8 mouse cellular contexts compared by ENCODE assay signal in the genomic region with DNA sequence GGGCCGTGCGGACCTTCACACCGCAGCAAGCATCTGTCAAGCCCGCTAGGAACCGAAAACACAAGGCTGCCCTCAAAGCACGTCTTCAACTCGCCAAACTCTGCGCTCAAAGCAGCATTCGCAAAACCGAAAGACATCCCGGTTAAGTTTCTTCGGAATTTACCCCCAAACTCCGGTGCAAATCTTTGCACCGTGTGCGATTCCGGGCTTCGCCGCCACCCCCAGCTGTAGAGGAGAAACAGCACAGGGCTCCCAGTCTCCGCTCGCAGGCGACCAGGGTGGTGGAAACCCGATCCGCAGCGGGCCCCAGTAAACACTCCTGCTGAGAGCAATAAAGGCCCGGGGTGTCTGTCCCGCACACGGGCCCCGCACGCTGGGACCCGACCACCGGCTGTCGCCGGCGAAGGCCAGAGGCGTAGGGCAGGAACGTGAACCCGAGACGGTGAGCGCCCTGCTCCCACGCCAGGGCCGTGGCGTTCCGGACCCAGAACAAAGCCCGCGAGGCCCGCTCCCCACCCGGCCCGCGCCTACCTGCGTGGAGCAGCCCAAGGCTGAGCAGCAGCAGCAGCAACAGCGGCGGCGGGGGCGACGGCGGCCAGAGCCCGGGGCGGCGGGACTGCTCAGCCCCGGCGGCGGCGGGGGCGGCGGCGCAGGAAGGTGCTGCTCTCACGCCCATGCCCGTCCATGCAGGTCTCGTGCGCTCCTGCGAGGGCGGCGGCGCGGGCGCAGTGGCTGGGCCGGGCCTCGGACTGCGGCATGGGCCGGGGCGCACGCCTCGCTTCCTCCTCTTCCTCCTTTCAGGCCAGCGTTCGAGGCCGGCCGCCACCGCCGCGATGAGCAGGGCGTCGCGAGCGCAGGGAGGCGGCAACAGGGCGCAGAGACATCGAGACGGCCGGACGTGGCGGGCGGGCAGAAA. TPM values are rescaled to one million over a fixed set of nuclear protein-coding genes. Genes with fewer than 3 reads are reported as not detected.
DNase-seq lines count a peak whose midpoint lies in the region; ATAC-seq and TF ChIP-seq lines count a peak whose summit lies in the region.

No protein-coding gene starts in this region.

- H3K9me3 ChIP-seq in liver, embryonic 11.5 days (ENCODE audit: control insufficient read depth, low read length), result no peaks in the 10 kb centered on the region
- H3K9me3 ChIP-seq in neural tube, embryonic 12.5 days, result no peaks in the 10 kb centered on the region

- peak overlapping the region; percentile 65 for H3K9ac ChIP-seq in liver, embryonic 11.5 days (ENCODE audit: low read depth, low read length)
- H3K9ac ChIP-seq in neural tube, embryonic 12.5 days, result peak overlapping the region; percentile 99

- TF ChIP-seq CTCF in bone marrow macrophage, adult 2 months (IDR thresholded peaks at IDR 0.05; ENCODE audit: low read depth, low read length), result no peak

- no peak for TF ChIP-seq POLR2A in bone marrow macrophage, adult 2 months (IDR thresholded peaks at IDR 0.05; ENCODE audit: borderline replicate concordance, low read depth, low read length)

- peak overlapping the region; percentile 61 for H3K4me2 ChIP-seq in liver, embryonic 11.5 days
- H3K4me2 ChIP-seq in neural tube, embryonic 12.5 days (replicated peaks), result peak overlapping the region; percentile 75

- peaks cover 62% of the 10 kb centered on the region for H3K27me3 ChIP-seq in liver, embryonic 11.5 days (replicated peaks; ENCODE audit: control insufficient read depth, insufficient read depth, low read length)
- no peaks in the 10 kb centered on the region for H3K27me3 ChIP-seq in neural tube, embryonic 12.5 days (replicated peaks)

- DNase-seq in spleen, adult 18-20 months, result peak; percentile 39 to 60
- DNase-seq in spleen, postnatal 14 days (ENCODE audit: low spot score in 2 of 2), result no peak
- peak; percentile 43 for DNase-seq in forelimb bud, embryonic 11.5 days (ENCODE audit: low read depth, low spot score)
- DNase-seq in induced T-regulatory cell, adult 2 months (ENCODE audit: low read depth), result peak; percentile 61
- DNase-seq in liver, embryonic 11.5 days (ENCODE audit: low spot score), result peak; percentile 63
- peak; percentile 42 for DNase-seq in urinary bladder, postnatal 25 days (ENCODE audit: low spot score)

- peak; percentile 59 for ATAC-seq in liver, embryonic 11.5 days (replicated peaks; ENCODE audit: low FRiP score)
- ATAC-seq in neural tube, embryonic 12.5 days (ENCODE audit: low FRiP score, low read depth), result peak; percentile 27

- peaks cover 2% of the 10 kb centered on the region; the same call in 1 of the 2 replicates for H3K36me3 ChIP-seq in liver, embryonic 11.5 days (ENCODE audit: control insufficient read depth, insufficient read depth, low read length)
- H3K36me3 ChIP-seq in neural tube, embryonic 12.5 days, result peaks cover 3% of the 10 kb centered on the region

- peak overlapping the region; percentile 77 for H3K4me3 ChIP-seq in bone marrow macrophage, adult 2 months (ENCODE audit: insufficient read depth, low read length)
- peak overlapping the region; percentile 68 for H3K4me3 ChIP-seq in liver, embryonic 11.5 days (ENCODE audit: low read depth, low read length)
- peak overlapping the region; percentile 99 for H3K4me3 ChIP-seq in neural tube, embryonic 12.5 days

- H3K27ac ChIP-seq in bone marrow macrophage, adult 2 months (ENCODE audit: insufficient read depth, low read depth, low read length), result peak overlapping the region; percentile 73
- no peak overlapping the region; the same call in 1 of the 2 replicates for H3K27ac ChIP-seq in liver, embryonic 11.5 days (ENCODE audit: low read depth, low read length)
- H3K27ac ChIP-seq in neural tube, embryonic 12.5 days, result peak overlapping the region; percentile 96

- 1% methylated on average over 92 of the region's 102 CpGs for WGBS in liver, embryonic 11.5 days
- WGBS in neural tube, embryonic 12.5 days, result under 1% methylated on average over 102 of the region's 102 CpGs

- H3K4me1 ChIP-seq in bone marrow macrophage, adult 2 months (ENCODE audit: control insufficient read depth, insufficient read depth, low read length), result peaks cover 24% of the 10 kb centered on the region
- H3K4me1 ChIP-seq in liver, embryonic 11.5 days (replicated peaks; ENCODE audit: control insufficient read depth, insufficient read depth, low read length), result no peaks in the 10 kb centered on the region; the same call in 1 of the 2 replicates
- H3K4me1 ChIP-seq in neural tube, embryonic 12.5 days, result peaks cover 25% of the 10 kb centered on the region

RNA-seq across cellular contexts. Expression of a gene that starts 5.1 kb away (rescaled TPM):
- 12.6 and 14.5 TPM in 2 replicates for polyA plus RNA-seq in bone marrow macrophage, adult 2 months (2012; ENCODE audit: insufficient read depth, insufficient read length, missing spikeins)
- polyA plus RNA-seq in liver, embryonic 11.5 days (2014; fragmentation: Nextera tagmentation; extraction: Ambion mirVana), result 3.6 and 5.1 TPM in 2 replicates
- polyA plus RNA-seq in neural tube, embryonic 12.5 days (2016; fragmentation: Nextera tagmentation; extraction: Ambion mirVana), result 132 and 145 TPM in 2 replicates

Comparison
In these comparisons a context has a peak if more than half of its experiments do, and no peak if none do; other contexts are left out.
1. DNase-seq: peak in spleen, adult 18-20 months (2 of 2), forelimb bud, embryonic 11.5 days (single experiment), induced T-regulatory cell, adult 2 months (single experiment), liver, embryonic 11.5 days (single experiment) and urinary bladder, postnatal 25 days (single experiment); none in spleen, postnatal 14 days (0 of 2).
2. Peak in every context shown above with its lines, with median percentiles within 50 percentile points of each other: H3K4me3 ChIP-seq.